Mouse (Mus musculus) ovary, adult 2 months (tissue): ENCODE measurements around the gene Mrgprx1. TPM values are rescaled to one million over a fixed set of nuclear protein-coding genes. Genes with fewer than 3 reads are reported as not detected.

Source experiments
- polyA plus RNA-seq: library from polyadenylated mRNA; depleted of rRNA; stranded (reverse); fragments of >200 nt; gene quantifications from 2 replicates; pipeline ENCODE4 v1.2.3, GENCODE M21; 2012; rRNA removed

Mrgprx1 gene
- not detected in 2 replicates for polyA plus RNA-seq

DNA sequence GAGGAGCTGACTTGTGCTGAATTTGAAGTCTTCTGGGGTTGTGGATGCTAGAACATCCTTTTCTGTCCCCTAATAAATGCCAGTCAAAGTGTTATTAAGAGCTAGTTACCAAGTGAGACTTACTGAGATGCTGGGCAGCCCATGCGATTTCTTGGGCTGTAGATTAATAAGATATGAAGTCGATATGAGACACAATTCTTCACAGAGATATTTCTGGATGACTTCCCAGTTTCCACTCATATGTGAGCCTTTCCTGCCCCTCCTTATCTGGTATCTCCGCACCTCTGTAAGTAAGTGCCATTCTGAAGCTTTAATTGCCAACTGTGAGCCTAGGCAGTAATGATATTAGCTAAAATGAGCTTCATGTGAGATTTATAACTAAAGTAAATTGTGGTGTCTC, at the start of gene Mrgprx1:
Mrgprx1 (minus strand) TSS at position 101 of the 400 bp plus-strand sequence.

DNA sequence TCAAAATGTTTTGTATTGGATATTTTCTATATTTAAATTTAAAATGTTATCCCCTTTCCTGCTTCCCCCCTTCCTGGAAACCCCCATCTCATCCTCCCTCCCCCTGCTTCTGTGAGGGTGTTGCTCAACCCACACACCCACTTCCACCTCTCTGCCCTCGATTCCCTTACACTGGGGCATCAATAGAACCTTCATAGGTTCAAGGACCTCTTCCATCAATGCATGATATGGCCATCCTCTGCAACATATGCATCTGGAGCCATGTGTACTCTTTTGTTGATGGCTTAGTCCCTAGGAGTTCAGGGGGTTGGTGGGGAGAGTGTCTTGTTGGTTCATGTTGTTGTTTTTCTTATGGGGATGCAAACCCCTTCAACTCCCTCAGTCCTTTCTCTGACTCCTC, 45.4 kb downstream of the Mrgprx1 start, which contains the start of gene Mrgpra4:
Mrgpra4 (minus strand) TSS at position 101 of the 400 bp plus-strand sequence.

Other genes with a start within 250 kb of the Mrgprx1 start
- gene Mrgpra4, start 45.5 kb downstream of the Mrgprx1 start, polyA plus RNA-seq, result 0.14 TPM in 1 of 2 replicates, not detected in the other
- not detected in 2 replicates for gene Mrgprb5, start 141.4 kb upstream of the Mrgprx1 start, polyA plus RNA-seq
- gene Mrgprb4, start 171.7 kb upstream of the Mrgprx1 start, polyA plus RNA-seq, result not detected in 2 replicates